Comparison of ENCODE assay signal across 25 mouse cellular contexts in genomic region chr1:86257228-86257627, GRCm38 (mm10). TPM values are rescaled to one million over a fixed set of nuclear protein-coding genes. Genes with fewer than 3 reads are reported as not detected.
"Had no signal": no experiment of that assay in that cellular context is flagged by ENCODE, and none has a peak within 500 bp of the region (broad histone marks: within the 10 kb centered on the region; RNA-seq: fewer than 3 reads in every experiment).

No protein-coding gene starts in this region.

- H3K4me2 ChIP-seq: embryonic facial prominence, embryonic 12.5 days; embryonic facial prominence, embryonic 13.5 days; embryonic facial prominence, embryonic 15.5 days; forebrain, embryonic 12.5 days; forebrain, embryonic 13.5 days; forebrain, embryonic 15.5 days had no signal

- H3K36me3 ChIP-seq: embryonic facial prominence, embryonic 10.5 days; embryonic facial prominence, embryonic 15.5 days; forebrain, embryonic 12.5 days had no signal

- H3K27me3 ChIP-seq: embryonic facial prominence, embryonic 12.5 days; embryonic facial prominence, embryonic 13.5 days; embryonic facial prominence, embryonic 15.5 days; forebrain, embryonic 12.5 days; forebrain, embryonic 13.5 days; forebrain, embryonic 15.5 days had no signal

- DNase-seq: cerebellum, adult 9-10 months; cerebellum, adult 9-11 months; cerebellum, postnatal 14 days; cerebellum, postnatal 36 days; embryo, embryonic 11 days; forebrain, postnatal 0 days; gastrocnemius, adult 2 months; gastrocnemius, postnatal 10 days; gastrocnemius, postnatal 14 days; gastrocnemius, postnatal 25 days; gastrocnemius, postnatal 36 days; heart, adult 11 months; heart, adult 18-20 months; heart, adult 2 months had no signal

- H3K4me3 ChIP-seq: embryonic facial prominence, embryonic 10.5 days; embryonic facial prominence, embryonic 12.5 days; embryonic facial prominence, embryonic 13.5 days; embryonic facial prominence, embryonic 15.5 days; erythroblast, embryonic 14.5 days; forebrain, embryonic 10.5 days; forebrain, embryonic 12.5 days; forebrain, embryonic 13.5 days; forebrain, embryonic 15.5 days; gastrocnemius, adult 2 months; heart, adult 2 months had no signal

RNA-seq across cellular contexts. Expression of gene B3gnt7, which starts 45.4 kb away (rescaled TPM):
- total RNA-seq: gastrocnemius, adult 18-20 months; gastrocnemius, adult 2 months; gastrocnemius, adult 8-10 months; gastrocnemius, postnatal 25 days; gastrocnemius, postnatal 36 days had no signal
